Mouse (Mus musculus): ENCODE data around the gene Tmprss13. TPM values are rescaled to one million over a fixed set of nuclear protein-coding genes. Genes with fewer than 3 reads are reported as not detected.
A peak's percentile ranks its signal among the peaks of the same experiment; 100 is the strongest.

The Tmprss13 gene
- total RNA-seq (2015) (not detected in 2 replicates), total RNA-seq (2017) (not detected in 2 replicates)

DNA sequence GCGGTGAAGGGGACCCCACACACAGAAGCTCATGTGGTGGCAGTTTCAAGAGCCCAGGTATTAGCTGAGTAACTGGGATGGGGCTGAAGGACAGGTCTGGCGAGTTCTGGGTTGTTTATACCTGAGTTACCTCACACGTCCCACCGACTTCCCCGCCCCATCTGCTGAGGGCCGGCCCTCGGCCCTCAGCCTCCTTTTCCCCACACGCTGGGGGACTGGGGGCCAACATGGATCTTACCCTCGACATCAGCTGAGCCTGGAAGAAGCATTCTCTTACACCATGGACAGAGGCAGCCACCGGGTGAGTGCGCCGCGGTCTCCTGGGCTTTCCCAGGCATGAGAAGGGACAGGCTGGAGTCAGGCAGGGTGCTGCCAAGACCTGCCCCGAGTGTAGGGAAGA lies at the start of gene Tmprss13:
Tmprss13 (plus strand) TSS at position 246 of the 400 bp plus-strand sequence.
- no peak for ATAC-seq (replicated peaks; ENCODE audit: poor library complexity)

DNA sequence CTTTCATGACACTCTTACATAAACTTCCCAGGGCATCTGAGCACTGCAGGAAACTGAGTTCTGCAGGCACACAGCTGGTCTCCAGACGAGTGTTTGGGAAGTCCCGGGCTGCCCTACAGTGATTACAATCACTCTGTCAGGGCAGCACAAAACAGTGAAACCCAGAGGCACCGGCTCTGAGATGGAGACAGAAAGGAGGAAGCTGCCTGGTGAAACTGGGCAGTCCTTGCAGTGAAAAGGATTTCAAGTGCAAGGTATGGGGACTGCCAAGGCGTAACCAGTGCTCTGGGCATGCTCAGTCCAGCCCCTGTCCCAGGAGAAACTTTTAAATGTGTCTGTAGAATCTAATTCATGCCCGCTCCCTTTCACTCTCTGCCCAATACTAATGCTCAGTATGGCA lies 46.7 kb upstream of the Tmprss13 start:
- ATAC-seq (replicated peaks; ENCODE audit: poor library complexity) = no peak

DNA sequence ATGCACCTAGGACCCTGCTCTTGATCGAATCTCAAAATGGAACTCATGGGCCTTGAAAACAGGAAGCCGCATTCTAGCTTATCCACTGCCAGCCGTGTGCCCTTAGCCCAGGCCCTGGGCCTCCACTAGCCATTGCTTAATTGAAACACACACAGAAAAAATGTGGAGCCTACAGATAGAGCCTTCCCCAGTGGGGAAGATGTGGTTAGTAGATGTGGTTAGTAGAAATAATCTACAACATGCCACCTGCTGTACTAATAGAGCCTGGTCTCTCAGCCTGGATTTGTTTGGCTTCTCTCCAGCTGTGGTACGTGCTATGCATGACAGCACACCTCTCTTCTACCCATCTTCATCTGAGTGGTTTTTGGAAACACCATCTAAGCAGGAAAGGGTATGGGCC lies 44.7 kb upstream of the Tmprss13 start:
- ATAC-seq (replicated peaks; ENCODE audit: poor library complexity) = peak; percentile 95

DNA sequence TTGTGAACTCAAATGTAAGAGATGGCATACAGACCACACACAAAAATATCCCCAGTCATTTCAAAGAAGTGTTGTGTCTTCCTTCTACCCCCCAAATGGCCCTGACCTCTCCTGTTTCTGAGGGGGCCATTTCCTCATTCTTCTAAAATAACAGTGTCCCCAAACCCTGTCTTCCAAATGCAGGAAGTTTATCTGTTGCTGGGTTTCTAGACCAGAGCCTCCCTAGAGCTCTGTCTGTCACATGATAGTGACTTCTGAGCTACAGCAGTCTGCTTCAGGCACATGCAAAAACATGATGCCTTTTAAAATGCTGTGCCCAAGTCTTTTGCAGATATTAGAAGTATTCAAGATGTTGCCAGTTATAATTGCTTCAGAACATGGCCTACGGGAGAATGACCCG lies 44.3 kb upstream of the Tmprss13 start:
- peak; percentile 27 for ATAC-seq (replicated peaks; ENCODE audit: poor library complexity)

DNA sequence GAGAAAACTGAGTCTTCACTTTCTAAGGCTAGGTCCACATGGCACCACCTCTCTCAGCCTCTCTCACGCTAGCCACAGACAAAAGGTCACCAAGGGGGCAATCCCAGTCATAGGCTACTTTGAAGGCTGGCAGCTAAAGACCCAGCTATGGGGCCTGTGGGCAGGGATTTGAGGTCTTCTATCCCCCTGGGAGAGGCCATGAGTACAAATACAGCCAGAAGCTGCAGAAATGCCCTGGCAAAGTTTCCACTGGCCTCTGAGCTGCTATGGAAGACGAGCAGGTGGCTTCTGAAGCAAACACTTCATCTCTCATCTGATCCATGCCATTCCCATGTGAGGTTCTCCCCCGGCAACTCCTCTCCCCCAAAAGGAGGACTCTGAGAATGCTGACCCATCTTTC lies 38.8 kb upstream of the Tmprss13 start:
- ATAC-seq (replicated peaks; ENCODE audit: poor library complexity) = no peak

DNA sequence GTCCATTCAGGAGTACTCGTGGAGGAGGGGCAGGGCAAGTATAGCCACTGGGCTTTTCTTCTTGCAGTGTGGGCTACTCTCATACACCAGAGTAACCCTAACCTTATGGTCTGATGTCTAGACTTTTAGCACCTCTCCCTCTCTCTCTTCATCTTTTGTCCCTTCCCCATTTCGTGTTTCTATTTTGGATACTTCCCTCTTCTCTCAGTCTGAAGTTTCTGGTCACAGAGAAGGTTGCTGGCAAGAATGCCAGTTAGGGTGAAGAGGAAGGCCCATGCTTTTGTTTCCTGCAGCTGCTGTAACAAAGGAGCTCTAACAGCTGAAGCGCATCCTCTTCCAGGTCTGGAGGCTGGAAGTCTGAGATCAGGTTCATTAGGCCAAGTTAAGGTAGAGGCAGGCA lies 38.0 kb upstream of the Tmprss13 start:
- peak; percentile 70 for ATAC-seq (replicated peaks; ENCODE audit: poor library complexity)

DNA sequence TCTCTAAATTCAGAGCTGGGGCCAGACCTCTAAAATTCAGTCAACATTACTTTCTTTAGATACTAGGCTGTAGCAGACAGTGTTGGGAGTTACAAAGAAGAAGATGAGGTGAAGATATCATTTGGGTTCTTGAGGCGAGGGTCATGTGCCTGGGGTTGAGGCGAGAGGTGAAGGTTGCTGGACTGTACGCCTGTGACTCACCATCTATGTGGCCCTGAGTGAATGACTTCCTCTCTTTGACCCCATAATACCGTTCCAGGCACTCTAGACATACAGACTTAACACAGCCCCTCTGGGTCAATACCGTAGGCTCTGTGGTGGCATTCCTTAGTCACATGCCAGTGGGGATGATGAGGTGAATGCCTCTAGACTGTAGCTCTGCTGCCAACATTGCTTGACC lies 36.4 kb upstream of the Tmprss13 start:
- peak; percentile 35; the same call in 1 of the 2 replicates for ATAC-seq (replicated peaks; ENCODE audit: poor library complexity)

DNA sequence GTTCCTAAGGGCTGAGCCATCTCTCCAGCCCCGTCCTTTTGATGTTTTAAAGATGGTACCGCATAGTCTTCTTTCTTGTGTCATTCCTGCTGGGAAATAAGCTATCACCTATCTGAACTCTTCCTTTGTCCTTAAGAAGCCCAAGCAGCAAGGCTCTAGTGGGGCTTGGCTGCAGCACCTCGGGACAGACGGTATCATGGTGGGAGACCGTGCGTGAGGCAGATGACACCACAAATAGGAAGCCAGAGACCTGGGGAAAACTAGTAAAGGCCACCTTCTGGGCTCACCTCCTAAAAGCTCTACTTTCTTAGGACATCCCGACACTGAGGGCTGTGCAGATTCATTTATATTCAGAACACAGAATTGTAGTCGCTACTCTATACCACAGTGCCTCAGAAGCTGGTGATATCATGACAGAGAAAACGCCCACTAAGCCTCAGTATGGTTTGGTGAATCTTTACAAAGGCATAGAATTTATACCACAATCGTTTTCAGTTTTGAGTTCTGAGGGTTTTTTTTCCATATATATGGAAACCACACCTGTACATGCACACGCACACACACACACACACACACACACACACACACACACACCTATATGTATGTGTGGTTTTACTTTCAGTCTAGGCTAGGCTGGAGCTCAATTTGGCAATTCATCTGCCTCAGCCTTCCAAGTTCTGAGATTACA lies 27.3 kb upstream of the Tmprss13 start:
- ATAC-seq (replicated peaks; ENCODE audit: poor library complexity) = no peak

DNA sequence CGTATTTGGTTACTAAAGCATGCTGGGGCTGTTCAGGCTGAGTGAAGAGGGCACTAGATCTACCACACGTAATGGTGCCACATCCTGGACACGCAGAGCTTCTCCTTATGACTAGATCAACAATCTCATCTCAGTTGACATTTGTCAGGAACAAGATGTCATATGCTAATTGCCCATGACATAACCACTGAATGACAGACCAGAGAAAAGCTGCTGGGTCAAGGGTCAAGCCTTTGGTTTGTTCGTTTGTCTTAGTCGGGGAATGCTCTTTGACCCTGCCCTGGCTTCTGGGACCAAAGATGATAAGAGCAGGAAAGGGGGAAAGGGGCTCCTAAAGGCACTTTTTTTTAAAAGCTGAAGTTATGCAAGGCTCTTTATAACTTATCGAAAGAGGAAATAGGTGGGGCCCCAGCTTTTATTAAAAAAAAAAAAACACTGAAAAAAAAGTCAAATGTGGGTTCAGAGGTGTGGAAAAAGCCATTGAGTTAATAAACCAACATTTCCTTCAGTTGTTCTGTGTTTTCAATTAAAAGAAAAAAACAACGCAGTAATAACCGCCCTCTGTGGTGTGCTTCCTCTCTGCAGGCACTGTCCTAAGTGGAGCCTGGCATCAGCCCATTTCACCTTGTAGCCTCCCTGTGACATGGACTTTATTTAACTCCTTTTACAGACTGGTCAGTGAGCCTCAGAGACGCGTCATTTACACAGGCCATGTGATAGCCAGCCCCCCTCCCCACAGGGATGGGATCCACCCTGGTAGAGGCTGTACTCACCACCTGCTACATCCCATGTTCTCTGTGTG lies 24.5 kb upstream of the Tmprss13 start:
- ATAC-seq (replicated peaks; ENCODE audit: poor library complexity) = peak; percentile 52

DNA sequence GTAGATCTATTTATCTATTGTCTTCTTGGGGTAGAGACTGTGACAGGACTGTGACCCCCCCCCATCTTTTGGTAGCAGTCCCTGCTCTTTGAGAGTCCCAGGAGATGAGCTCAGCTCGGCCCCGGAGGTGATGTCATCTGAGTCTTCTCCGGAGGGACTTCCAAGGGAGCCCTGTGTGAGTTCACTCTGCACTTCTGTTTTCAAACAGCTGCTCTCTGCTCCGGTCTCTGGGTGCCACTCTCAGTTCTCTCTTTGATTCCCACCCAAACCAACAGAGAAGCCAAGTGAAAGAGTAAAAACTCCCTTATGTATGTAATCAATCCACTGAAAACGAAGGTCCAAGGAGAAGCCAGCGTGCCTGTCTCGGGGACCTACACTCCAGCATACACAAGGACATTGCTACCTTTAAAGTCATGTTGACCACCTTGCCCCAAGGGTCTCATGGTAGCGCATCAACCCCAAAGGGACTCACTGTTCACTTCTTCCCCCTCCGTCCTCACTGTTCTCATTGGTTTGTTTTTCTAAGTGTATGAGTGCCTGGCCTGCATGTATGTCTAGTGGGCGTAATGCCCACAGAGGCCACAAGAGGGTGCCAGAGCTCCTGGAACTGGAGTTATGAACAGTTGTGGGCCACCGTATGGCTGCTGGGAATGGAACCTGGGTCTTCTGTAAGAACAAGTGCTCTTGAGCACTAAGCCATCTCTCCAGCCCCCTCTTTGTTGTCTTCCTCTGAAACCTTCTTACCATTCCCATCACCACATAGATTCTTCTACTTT lies 19.5 kb upstream of the Tmprss13 start:
- peak; percentile 48 for ATAC-seq (replicated peaks; ENCODE audit: poor library complexity)

DNA sequence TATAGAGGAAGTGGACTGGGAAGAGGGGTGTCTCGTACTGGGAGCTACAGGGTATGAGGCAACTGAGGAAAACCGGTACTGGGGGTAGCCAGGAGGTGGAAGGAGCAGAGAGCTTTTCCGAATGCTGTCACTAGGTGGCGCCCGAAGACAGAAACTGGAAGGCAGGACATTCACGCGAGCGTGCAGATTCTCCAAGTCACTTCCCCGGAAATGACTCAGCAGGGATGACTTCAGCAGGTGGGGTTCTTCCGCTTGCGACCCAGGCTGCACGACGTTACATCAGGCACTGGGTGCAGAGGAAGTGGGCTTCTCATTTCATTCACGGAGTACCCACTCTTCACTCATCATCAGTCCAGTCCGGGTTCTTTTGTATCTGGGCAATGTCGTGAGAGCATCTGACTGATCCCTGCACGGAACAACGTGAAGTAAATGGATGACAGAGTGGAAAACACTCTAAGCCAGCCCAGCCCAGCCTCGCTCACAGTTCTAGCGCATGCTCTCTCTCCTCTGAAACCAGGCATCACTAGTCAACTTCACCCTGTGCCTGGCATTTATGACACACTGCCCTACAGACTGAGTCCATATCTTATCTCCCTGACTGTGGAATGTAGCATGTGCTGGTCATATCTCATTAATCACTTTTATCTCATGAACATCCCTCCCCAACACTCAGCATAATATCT lies 18.3 kb upstream of the Tmprss13 start:
- peak; percentile 90 for ATAC-seq (replicated peaks; ENCODE audit: poor library complexity)

DNA sequence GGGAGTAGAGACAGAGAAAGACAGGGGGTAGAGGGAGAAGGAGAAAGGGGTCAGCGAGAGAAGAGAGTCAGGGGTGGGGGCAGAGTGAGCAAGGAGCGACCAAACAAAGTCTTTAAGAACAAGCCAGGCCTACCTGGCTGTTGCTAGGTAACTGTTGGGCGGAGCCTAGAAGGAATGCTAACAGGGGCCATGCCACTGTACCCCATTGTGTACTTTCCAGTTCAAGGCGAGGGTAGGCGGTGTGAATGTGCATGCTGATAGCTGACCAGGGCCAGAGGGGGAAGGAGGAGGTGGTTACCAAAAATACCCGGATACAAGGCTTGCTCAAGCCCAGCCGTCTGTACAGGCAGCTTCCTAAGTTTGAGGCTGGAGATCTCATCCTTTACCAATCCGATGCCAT lies 17.1 kb upstream of the Tmprss13 start:
- ATAC-seq (replicated peaks; ENCODE audit: poor library complexity) = no peak

DNA sequence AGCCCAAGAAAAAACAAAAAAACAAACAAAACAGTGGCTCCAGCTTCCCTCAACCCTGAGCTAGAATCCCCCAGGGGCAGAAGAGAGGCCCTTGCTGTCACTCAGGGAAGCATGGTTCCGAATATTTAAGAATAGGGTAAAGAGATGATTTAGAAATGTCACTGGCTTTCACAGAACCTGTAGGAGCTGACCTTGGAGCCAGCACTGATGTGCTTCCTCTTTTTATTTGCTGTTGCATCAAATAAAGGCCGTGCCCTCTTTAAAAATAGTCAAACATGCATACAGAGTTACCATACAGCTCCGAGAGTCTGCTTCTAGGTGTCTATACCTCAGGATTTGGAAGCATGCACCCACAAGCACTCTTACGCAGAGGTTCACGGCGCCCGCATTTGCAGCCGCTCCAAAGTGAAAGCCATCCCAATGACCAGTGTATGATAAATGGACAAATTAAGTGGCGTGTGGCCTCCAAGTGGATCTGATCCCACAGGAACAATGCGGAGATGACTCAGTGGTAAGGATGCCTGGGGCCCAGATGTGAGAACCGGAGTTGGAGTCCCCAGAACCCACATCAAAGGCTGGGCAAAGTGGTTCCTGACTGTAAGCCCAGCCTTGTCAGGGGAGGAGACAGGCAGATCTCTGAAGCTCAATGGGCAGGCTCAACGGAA lies 12.0 kb upstream of the Tmprss13 start:
- ATAC-seq (replicated peaks; ENCODE audit: poor library complexity) = no peak

DNA sequence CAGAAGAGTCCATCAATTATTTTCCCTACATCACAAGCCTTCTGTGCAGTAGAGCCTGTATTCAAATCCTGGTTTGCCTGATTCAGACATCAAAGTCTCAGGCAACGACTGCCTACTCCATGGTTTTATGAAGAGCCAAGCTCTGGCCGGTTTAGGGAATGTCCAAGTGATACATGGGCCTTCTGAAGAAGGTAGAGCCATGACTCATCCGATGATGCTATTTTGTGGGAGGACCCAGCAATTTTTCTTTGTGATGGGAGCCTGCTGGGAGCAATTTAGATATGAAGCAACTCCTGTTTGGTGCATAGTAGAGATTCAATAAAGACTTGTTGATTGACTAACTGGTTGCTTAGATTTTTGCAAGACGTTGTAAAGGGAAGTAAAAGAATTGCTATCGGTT lies 10.4 kb upstream of the Tmprss13 start:
- ATAC-seq (replicated peaks; ENCODE audit: poor library complexity) = no peak

DNA sequence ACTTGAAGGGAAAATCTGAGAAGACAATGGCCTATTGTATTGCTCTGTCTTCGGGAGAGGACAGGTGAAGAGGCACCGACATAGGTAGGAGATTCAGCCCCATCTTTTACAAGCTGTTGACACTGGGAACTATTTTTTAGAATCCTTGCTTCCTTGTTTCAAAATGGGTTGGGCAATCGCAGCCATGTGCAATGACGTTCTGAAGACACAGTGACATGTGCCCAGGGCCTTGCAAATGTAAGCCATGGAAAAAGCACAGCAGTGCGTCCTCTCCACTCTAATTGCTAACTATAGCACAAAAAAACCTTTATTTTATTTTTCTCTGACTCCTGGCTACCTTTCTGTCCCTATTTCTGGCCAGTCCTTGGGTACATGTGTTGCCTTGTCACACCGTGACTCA lies 7.0 kb upstream of the Tmprss13 start:
- ATAC-seq (replicated peaks; ENCODE audit: poor library complexity) = peak; percentile 57

DNA sequence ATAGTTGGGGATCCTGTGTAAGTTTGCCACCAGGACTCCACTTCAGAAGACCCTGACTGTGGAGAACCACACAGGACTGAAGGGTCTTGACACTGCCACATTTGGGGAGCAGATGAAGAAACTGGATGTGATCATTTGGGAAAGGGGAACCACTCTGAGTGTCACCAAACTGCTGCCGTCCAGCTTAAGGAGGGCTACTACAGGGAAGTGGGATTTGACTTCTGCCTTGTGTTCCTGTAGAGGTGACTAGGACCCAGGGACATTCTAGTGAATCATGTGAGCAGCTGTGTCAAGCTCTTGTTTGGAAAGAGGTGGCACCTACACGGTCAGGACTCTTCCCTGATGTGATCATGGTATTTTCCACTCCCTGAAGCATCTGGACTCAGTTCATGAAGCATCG lies 5.0 kb upstream of the Tmprss13 start:
- ATAC-seq (replicated peaks; ENCODE audit: poor library complexity) = peak; percentile 63

DNA sequence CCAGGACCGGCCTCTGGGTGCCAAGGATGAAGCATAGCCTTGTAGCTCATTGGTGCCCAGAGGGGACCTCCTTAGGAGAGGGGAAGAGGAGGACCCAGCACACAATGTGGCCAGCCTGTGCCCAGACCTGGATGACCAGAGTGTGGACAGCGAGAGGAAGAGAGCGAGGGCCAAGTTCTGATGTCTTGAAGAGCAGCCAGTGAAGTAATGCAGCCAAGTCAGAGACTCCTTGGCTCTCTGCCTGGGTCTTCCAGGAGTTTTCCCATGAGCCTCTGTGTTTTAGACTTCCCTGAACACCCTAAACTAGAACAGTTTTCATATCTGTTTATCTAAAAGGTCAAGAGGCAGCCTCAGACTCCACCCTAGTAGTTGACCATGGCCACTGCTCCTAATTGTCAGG lies 1.3 kb upstream of the Tmprss13 start:
- ATAC-seq (replicated peaks; ENCODE audit: poor library complexity) = no peak

DNA sequence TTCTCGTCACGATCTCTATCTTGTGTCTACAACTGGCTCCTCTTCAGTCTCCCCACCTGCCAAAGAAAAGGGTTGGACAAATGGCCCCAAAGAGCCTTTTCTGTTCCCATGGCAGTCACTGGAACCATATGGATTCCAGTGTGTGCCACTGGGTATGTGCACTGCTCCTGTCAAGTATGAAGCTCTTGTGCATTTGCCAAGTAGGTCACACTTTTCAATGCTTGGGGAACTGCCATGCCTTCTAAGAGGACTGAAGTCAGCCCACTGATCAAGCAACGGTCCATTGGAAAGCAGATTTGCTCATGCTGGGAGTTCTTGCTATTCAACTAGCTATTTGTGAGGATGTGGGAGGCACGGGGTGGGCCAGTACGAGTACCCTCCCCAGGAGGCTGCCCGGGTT lies 2.6 kb downstream of the Tmprss13 start:
- no peak for ATAC-seq (replicated peaks; ENCODE audit: poor library complexity)

DNA sequence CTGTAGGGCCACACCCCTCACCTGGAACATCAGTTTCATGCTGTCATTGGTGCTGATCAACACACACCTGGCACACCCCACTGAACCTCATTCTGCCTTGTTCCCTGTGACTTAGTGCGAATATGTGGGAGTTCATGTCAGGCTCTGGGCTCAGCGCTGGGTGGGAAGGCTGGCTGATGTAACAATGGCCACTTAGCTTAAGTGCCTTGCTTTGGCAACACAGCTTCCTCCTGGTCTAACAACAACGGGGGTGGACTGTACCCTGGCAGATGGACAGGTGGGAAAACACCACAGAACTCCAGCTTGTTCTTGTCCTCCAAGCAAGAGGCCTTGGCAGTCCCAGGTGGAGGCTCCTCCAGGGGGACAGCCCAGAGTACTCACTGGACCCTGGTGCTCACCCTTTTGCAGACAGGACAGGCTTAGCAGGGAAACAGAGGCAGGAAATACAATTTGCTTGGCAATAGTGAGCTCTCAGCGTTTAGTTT lies 3.1 kb downstream of the Tmprss13 start:
- no peak for ATAC-seq (replicated peaks; ENCODE audit: poor library complexity)

DNA sequence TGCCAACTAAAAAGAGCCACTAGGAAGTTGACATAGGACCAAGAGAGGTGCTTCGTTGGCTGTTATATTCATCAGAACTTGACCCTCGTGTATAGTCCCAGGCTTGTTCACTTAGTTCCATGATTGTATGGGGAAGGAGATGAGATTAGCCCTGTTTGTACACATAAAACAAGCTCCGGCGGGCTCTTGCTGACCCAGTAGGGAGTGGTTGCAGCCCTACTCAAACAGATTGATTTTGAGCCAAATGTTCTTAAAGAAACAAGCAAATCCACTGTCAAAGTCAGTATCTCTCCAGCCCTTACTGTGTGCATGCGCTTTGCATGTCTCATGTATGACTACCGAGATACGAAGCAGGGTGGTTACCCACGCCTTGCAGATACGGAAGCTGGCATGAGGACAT lies 7.5 kb downstream of the Tmprss13 start:
- no peak for ATAC-seq (replicated peaks; ENCODE audit: poor library complexity)
